Mouse (Mus musculus) bone marrow, adult 2 months (tissue): ENCODE results near the gene Zdhhc25. TPM values are rescaled to one million over a fixed set of nuclear protein-coding genes. Genes with fewer than 3 reads are reported as not detected.

Source experiments
- H3K27ac ChIP-seq: fragments of 200-500 bp; 2 replicates; pipeline ENCODE4 v1.5.1; 2012; ENCODE audit warnings: low read depth, mild to moderate bottlenecking, control low read depth, inconsistent platforms, low read length; ENCODE audit not compliant: control insufficient read depth, poor library complexity, insufficient read depth
- H3K4me1 ChIP-seq: fragments of 200-500 bp; 2 replicates; pipeline ENCODE4 v1.6.1; 2011; ENCODE audit warnings: low read length; ENCODE audit not compliant: control insufficient read depth, insufficient read depth
- H3K4me3 ChIP-seq: fragments of 200-500 bp; replicated peaks from 2 replicates; pipeline ENCODE3; 2011; ENCODE audit warnings: mild to moderate bottlenecking, low read depth, low read length, control low read depth; ENCODE audit not compliant: control insufficient read depth
- CTCF ChIP-seq: fragments of 200-500 bp; IDR thresholded peaks from 2 replicates; pipeline ENCODE4 v1.5.1; 2011; ENCODE audit warnings: low read length, control low read depth; ENCODE audit not compliant: control insufficient read depth, insufficient read depth
- POLR2A ChIP-seq: fragments of 200-500 bp; IDR thresholded peaks from 2 replicates; pipeline ENCODE4 v1.6.1; 2011; ENCODE audit warnings: low read depth, mild to moderate bottlenecking, control low read depth, low read length, borderline replicate concordance; ENCODE audit not compliant: control insufficient read depth
- WGBS: fragments of 180-500 bp; shearing (Covaris S2); methylation state at CpG from one replicate; pipeline ENCODE4 v1.1.7; 2018; 5-methylcytosine and 5-hydroxymethylcytosine counted together
- polyA plus RNA-seq: library from polyadenylated mRNA; stranded (reverse); fragments of >200 nt; gene quantifications from 2 replicates; pipeline ENCODE4 v1.2.4, GENCODE M21; 2011; ENCODE audit warnings: low replicate concordance; ENCODE audit not compliant: missing spikeins, insufficient read depth, insufficient read length

The Zdhhc25 gene
- polyA plus RNA-seq: not detected in 2 replicates

DNA sequence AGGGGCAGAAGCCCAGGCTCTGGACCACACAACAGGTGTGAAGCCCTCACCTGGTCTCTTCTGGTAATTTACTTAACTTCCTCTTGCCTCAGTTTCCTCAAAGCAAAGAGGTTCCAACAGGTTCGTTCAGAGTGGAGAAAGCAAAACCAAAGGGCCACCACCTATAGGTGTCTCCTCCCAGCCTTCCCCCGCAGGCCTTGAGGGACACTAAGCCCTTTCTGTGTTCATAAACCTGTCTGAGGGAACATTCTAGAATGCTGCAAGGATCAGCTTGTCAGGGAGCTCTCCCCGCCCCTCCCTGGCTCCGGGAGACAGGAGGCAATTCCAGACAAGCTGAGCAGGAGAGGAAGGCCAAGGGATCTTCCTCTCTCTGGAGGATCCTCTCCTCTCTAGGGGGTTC, at the start of gene Zdhhc25:
Gene Zdhhc25 (plus strand): TSS at position 301 of the 400 bp plus-strand sequence.
- Histone ChIP-seq H3K4me1 (no peaks in the 10 kb centered on the region), H3K27ac (no peak within 1 kb of the TSS), H3K4me3 (no peak within 1 kb of the TSS)
- WGBS: 82% methylated on average over 4 of the region's 4 CpGs
- TF ChIP-seq CTCF (no peak), POLR2A (no peak)

GRCm38 (mm10) chr15:88552852-88553251, 47.2 kb upstream of the Zdhhc25 start:
- Histone ChIP-seq H3K27ac (no peak overlapping the region), H3K4me1 (no peaks in the 10 kb centered on the region), H3K4me3 (no peak overlapping the region)
- WGBS: 71% methylated on average over 9 of the region's 9 CpGs
- no peak for TF ChIP-seq POLR2A
- TF ChIP-seq CTCF: no peak

- no peak for TF ChIP-seq POLR2A
- peak; percentile 63 for TF ChIP-seq CTCF
- no peak overlapping the region for H3K4me3 ChIP-seq
- H3K4me1 ChIP-seq: no peaks in the 10 kb centered on the region
- 20% methylated on average over 8 of the region's 8 CpGs for WGBS
- no peak overlapping the region for H3K27ac ChIP-seq
Observed at GRCm38 (mm10) chr15:88555476-88555875, 44.6 kb upstream of the Zdhhc25 start.

GRCm38 (mm10) chr15:88560637-88561036, 39.5 kb upstream of the Zdhhc25 start:
- Histone ChIP-seq H3K4me1 (no peaks in the 10 kb centered on the region), H3K4me3 (no peak overlapping the region), H3K27ac (no peak overlapping the region)
- WGBS: 66% methylated on average over 6 of the region's 6 CpGs
- no peak for TF ChIP-seq POLR2A
- no peak for TF ChIP-seq CTCF

- Histone ChIP-seq H3K4me1 (no peaks in the 10 kb centered on the region), H3K4me3 (no peak overlapping the region), H3K27ac (no peak overlapping the region)
- WGBS: 15% methylated on average over 22 of the region's 22 CpGs
- TF ChIP-seq CTCF (no peak), POLR2A (no peak)
Observed at GRCm38 (mm10) chr15:88561058-88561730, 38.9 kb upstream of the Zdhhc25 start.

- no peaks in the 10 kb centered on the region for H3K4me1 ChIP-seq
- H3K4me3 ChIP-seq: no peak overlapping the region
- 78% methylated on average over 9 of the region's 9 CpGs for WGBS
- TF ChIP-seq CTCF (no peak), POLR2A (no peak)
- H3K27ac ChIP-seq: no peak overlapping the region
Observed at GRCm38 (mm10) chr15:88565307-88565706, 34.8 kb upstream of the Zdhhc25 start.

GRCm38 (mm10) chr15:88565806-88566205, 34.3 kb upstream of the Zdhhc25 start:
- Histone ChIP-seq H3K4me1 (no peaks in the 10 kb centered on the region), H3K4me3 (no peak overlapping the region), H3K27ac (no peak overlapping the region)
- WGBS: 66% methylated on average over 4 of the region's 4 CpGs
- TF ChIP-seq CTCF (no peak), POLR2A (no peak)

- no peak for TF ChIP-seq POLR2A
- no peak for TF ChIP-seq CTCF
- H3K27ac ChIP-seq: no peak overlapping the region
- no peak overlapping the region for H3K4me3 ChIP-seq
- 84% methylated on average over 17 of the region's 17 CpGs for WGBS
- no peaks in the 10 kb centered on the region for H3K4me1 ChIP-seq
Observed at GRCm38 (mm10) chr15:88570697-88571096, 29.4 kb upstream of the Zdhhc25 start.
